Mouse (Mus musculus) neural tube, embryonic 14.5 days (tissue): ENCODE results near the gene Gm20388. TPM values are rescaled to one million over a fixed set of nuclear protein-coding genes. Genes with fewer than 3 reads are reported as not detected.

Experiments
- ATAC-seq: fragments of 200-750 bp; cut with Nextera tagmentation; 2 replicates; pipeline ENCODE4 v1.8.0; 2017; ENCODE audit warnings: low read depth, mild to moderate bottlenecking, moderate TSS enrichment, moderate library complexity
- H3K27ac ChIP-seq: fragments of 300-500 bp; sonication (generic); 2 replicates; pipeline ENCODE4 v1.5.1; 2014; ENCODE audit warnings: low read depth, mild to moderate bottlenecking, control low read depth, low read length, moderate library complexity, mixed read lengths
- H3K27me3 ChIP-seq: fragments of 300-500 bp; sonication (generic); 2 replicates; pipeline ENCODE4 v1.6.1; 2014; ENCODE audit warnings: low read length; ENCODE audit not compliant: control insufficient read depth, insufficient read depth
- H3K36me3 ChIP-seq: fragments of 300-500 bp; sonication (generic); 2 replicates; pipeline ENCODE4 v1.6.1; 2014; ENCODE audit warnings: low read length, mixed read lengths; ENCODE audit not compliant: control insufficient read depth, insufficient read depth
- H3K4me1 ChIP-seq: fragments of 300-500 bp; sonication (generic); 2 replicates; pipeline ENCODE4 v1.6.1; 2014; ENCODE audit warnings: low read length; ENCODE audit not compliant: control insufficient read depth, insufficient read depth
- H3K4me2 ChIP-seq: fragments of 300-500 bp; sonication (generic); 2 replicates; pipeline ENCODE4 v1.6.1; 2014; ENCODE audit warnings: mild to moderate bottlenecking, low read depth, low read length, control low read depth
- H3K4me3 ChIP-seq: fragments of 300-500 bp; sonication (generic); 2 replicates; pipeline ENCODE4 v1.5.1; 2014; ENCODE audit warnings: low read depth, low read length, control low read depth, mixed read lengths
- H3K9ac ChIP-seq: fragments of 300-500 bp; sonication (generic); replicated peaks from 2 replicates; pipeline ENCODE4 v1.6.1; 2014; ENCODE audit warnings: low read depth, mild to moderate bottlenecking, control low read depth, low read length, mixed read lengths
- H3K9me3 ChIP-seq: fragments of 300-500 bp; sonication (generic); 2 replicates; pipeline ENCODE4 v1.6.1; 2016; ENCODE audit warnings: low read length; ENCODE audit not compliant: control insufficient read depth
- WGBS: fragments of 180-500 bp; shearing (Covaris S2); extraction: QIAGEN DNeasy Blood & Tissue Kit; methylation state at CpG from one replicate; pipeline ENCODE4 v1.1.7; 2014; 5-methylcytosine and 5-hydroxymethylcytosine counted together
- polyA plus RNA-seq: library from polyadenylated mRNA; unstranded; fragments of >200 nt; fragmentation: Nextera tagmentation; extraction: Ambion mirVana; gene quantifications from 2 replicates; pipeline ENCODE4 v1.2.1, GENCODE M21; 2014

Gm20388 gene
- polyA plus RNA-seq, 1 experiment from 2014 or later = 10.3 TPM

DNA sequence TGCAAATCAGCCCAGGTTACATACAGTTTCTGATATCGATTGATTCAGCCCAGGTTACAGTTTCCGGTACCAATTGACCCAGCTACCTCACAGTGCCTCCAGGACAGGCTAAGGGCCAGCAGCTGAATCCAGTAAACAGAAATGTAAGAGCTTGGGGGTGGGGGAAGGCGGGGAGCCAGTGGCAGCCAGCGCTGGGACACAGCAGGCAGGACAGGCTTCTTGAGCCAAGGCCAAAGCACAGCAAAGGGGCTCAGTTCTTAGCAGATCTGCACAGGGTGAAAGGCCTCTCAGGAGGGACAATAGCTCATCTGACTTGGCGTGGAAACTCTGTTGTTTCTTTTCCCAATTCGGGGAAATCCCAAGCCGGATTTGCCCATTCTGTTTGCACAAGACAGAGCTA is 3866.7 kb downstream of the Gm20388 start:
- no peak for ATAC-seq
- Histone ChIP-seq H3K36me3 (no peaks in the 10 kb centered on the region), H3K27me3 (no peaks in the 10 kb centered on the region), H3K9me3 (no peaks in the 10 kb centered on the region), H3K4me3 (no peak overlapping the region), H3K27ac (no peak overlapping the region), H3K9ac (no peak overlapping the region), H3K4me1 (no peaks in the 10 kb centered on the region; the same call in 1 of the 2 replicates), H3K4me2 (no peak overlapping the region)
- 46% methylated on average over 7 of the region's 7 CpGs for WGBS

- Histone ChIP-seq H3K4me2 (no peak overlapping the region), H3K27ac (no peak overlapping the region), H3K36me3 (no peaks in the 10 kb centered on the region), H3K27me3 (no peaks in the 10 kb centered on the region), H3K4me1 (no peaks in the 10 kb centered on the region; the same call in 1 of the 2 replicates), H3K9me3 (no peaks in the 10 kb centered on the region), H3K9ac (no peak overlapping the region), H3K4me3 (no peak overlapping the region)
- no peak for ATAC-seq
- 68% methylated on average over 3 of the region's 3 CpGs for WGBS
These were observed 3869.8 kb downstream of the Gm20388 start for GRCm38 (mm10) chr8:123780471-123780870.

- Histone ChIP-seq H3K36me3 (no peaks in the 10 kb centered on the region), H3K9me3 (no peaks in the 10 kb centered on the region), H3K4me2 (no peak overlapping the region), H3K27ac (no peak overlapping the region), H3K4me1 (no peaks in the 10 kb centered on the region; the same call in 1 of the 2 replicates), H3K27me3 (no peaks in the 10 kb centered on the region), H3K9ac (no peak overlapping the region), H3K4me3 (no peak overlapping the region)
- ATAC-seq = no peak
- 35% methylated on average over 8 of the region's 8 CpGs for WGBS
These were observed 3870.6 kb downstream of the Gm20388 start for GRCm38 (mm10) chr8:123781256-123781655.

DNA sequence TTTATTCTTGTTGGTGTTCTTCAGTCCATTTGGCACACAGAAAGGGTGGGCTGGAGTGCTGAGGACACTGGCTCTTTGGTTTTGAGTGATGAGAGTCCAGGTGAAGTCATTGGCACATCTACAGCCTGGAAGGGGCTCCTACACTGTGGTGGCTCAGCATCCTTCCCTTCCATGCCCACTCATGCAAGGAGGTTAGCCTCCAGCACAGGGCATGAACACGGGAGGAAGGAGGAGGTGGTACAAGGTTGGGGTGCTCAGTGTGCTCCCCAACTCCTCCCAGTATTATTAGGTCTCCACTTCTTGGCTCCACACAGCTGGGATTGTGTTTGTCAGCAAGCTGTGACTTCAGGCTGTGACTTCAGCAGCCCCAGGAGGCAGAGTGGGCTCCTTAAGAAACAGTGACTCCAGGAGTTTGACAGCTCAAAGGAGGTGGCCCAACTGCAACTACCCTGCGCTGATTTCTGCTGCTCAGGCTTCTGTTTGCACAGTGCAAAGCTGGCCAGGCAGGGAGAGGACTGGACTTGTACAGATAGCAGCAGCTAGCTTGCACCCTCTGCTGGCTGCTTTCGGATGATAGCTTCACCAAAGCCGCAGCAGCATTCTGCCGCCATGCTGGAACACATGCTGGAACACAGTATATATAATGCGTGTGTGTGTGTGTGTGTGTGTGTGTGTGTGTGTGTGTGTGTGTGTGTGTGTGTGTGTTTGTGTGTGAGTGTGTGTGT is 3873.0 kb downstream of the Gm20388 start:
- Histone ChIP-seq H3K36me3 (no peaks in the 10 kb centered on the region), H3K27ac (no peak overlapping the region), H3K4me3 (no peak overlapping the region), H3K4me1 (no peaks in the 10 kb centered on the region; the same call in 1 of the 2 replicates), H3K4me2 (no peak overlapping the region), H3K9ac (no peak overlapping the region), H3K27me3 (no peaks in the 10 kb centered on the region), H3K9me3 (no peaks in the 10 kb centered on the region)
- ATAC-seq = peak; percentile 91
- 7% methylated on average over 6 of the region's 6 CpGs for WGBS

GRCm38 (mm10) chr8:123786166-123786565 is 3875.5 kb downstream of the Gm20388 start:
- Histone ChIP-seq H3K27me3 (no peaks in the 10 kb centered on the region), H3K9ac (no peak overlapping the region), H3K27ac (no peak overlapping the region), H3K4me1 (no peaks in the 10 kb centered on the region; the same call in 1 of the 2 replicates), H3K9me3 (no peaks in the 10 kb centered on the region), H3K4me3 (no peak overlapping the region), H3K4me2 (no peak overlapping the region), H3K36me3 (no peaks in the 10 kb centered on the region)
- ATAC-seq = no peak
- 74% methylated on average over 6 of the region's 6 CpGs for WGBS

DNA sequence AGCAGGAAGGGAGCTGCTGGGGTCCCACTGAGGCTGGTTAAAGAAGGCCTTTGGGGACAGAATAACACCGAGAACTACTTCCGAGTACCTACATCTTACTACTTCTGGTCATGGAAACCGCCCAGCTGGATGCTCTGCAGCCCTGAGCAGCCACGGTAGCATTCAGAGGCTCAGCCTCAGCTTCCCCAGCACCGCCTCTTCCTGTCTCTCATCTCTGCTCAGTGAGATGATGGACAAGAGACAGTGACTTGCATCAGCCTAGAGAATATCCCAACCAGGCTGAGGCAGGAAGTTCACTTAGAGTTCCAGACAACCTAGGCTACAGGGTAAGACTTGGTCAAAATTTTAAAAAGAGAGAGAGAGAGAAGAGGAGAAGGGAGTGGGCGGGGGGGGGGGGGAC is 3876.0 kb downstream of the Gm20388 start:
- no peaks in the 10 kb centered on the region for H3K27me3 ChIP-seq
- no peaks in the 10 kb centered on the region for H3K4me1 ChIP-seq
- no peaks in the 10 kb centered on the region for H3K36me3 ChIP-seq
- WGBS = 77% methylated on average over 6 of the region's 6 CpGs
- no peak for ATAC-seq
- H3K27ac ChIP-seq = no peak overlapping the region
- no peak overlapping the region for H3K4me2 ChIP-seq
- no peak overlapping the region for H3K4me3 ChIP-seq
- no peak overlapping the region for H3K9ac ChIP-seq
- H3K9me3 ChIP-seq = no peaks in the 10 kb centered on the region

DNA sequence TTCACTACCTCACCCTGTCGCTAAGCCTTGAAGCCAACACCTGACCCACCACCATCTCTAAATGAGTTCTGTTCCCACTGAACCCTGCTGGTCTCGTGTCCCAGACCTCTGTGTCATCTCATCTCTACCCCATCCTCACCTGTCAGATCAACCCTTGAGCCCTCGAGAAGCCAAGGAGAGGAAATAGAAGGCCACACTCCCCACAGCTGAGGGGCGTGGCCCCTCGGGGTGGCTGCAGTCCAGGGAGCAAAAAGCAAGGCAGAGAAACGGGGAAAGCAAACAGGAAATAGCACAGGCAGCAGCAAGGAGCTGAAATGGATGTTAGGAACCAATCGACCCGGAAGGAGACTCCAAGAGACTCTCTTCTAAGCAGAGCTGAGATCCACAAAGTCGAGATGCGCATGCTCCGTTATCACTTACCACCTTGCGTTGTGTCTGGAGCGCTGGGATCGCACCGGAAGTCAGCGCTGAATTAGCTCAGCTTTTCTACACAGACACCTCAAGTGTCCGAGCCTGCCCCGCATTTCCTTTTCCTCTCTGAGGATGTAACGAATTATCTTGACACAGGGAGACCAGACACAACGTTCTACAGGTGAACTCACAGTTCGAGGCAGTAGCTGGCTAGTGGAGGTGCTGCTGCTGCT is 3876.7 kb downstream of the Gm20388 start:
- no peak overlapping the region for H3K4me3 ChIP-seq
- no peaks in the 10 kb centered on the region for H3K9me3 ChIP-seq
- no peak overlapping the region for H3K9ac ChIP-seq
- no peak for ATAC-seq
- no peak overlapping the region for H3K4me2 ChIP-seq
- no peaks in the 10 kb centered on the region for H3K27me3 ChIP-seq
- no peaks in the 10 kb centered on the region for H3K36me3 ChIP-seq
- H3K4me1 ChIP-seq = no peaks in the 10 kb centered on the region
- H3K27ac ChIP-seq = no peak overlapping the region
- WGBS = 56% methylated on average over 21 of the region's 21 CpGs

DNA sequence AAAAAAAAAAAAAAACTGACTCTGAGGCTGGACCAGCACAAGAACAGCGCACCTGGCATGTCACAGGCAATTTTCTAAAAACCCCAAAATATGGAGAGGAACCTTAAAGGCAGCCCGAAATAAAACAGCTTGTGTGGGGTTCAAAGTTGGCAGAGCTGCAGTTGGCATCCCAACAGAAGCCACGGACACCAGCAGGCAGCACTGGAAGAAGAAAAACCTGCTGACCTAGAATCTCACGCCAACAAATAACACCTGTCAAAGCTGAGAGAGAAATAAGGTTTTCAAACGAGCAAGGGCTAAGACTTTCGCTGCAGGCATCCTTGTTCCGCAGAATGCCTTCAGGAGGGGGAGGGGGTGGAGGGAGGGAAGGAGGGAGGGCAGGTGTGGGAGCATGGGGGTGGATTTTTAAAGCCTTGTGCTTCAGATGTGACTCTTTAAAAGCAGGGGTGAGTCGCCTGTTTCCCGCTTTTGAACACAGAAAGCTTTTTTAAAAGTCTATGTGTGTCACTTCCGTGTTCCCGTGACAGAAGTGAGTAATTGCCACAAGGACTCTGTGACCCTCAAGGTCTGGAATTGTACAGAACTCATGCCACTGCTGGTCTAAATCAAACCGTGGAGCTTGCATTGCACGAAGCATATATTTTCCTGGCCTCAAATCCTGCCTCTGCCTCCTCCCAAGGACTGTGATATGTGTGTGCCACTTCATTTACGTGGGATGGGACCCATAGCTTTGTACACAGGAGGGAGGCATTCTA is 3878.0 kb downstream of the Gm20388 start:
- WGBS = 50% methylated on average over 14 of the region's 14 CpGs
- no peaks in the 10 kb centered on the region for H3K27me3 ChIP-seq
- H3K4me3 ChIP-seq = no peak overlapping the region
- H3K9ac ChIP-seq = no peak overlapping the region
- H3K9me3 ChIP-seq = no peaks in the 10 kb centered on the region
- no peak overlapping the region for H3K4me2 ChIP-seq
- H3K36me3 ChIP-seq = no peaks in the 10 kb centered on the region
- no peaks in the 10 kb centered on the region for H3K4me1 ChIP-seq
- H3K27ac ChIP-seq = no peak overlapping the region
- no peak for ATAC-seq

- no peak for ATAC-seq
- WGBS = 88% methylated on average over 9 of the region's 9 CpGs
- no peaks in the 10 kb centered on the region for H3K36me3 ChIP-seq
- no peak overlapping the region for H3K9ac ChIP-seq
- no peak overlapping the region for H3K4me2 ChIP-seq
- no peak overlapping the region for H3K4me3 ChIP-seq
- H3K4me1 ChIP-seq = no peaks in the 10 kb centered on the region
- no peaks in the 10 kb centered on the region for H3K27me3 ChIP-seq
- H3K27ac ChIP-seq = no peak overlapping the region
- no peaks in the 10 kb centered on the region for H3K9me3 ChIP-seq
These were observed 3878.8 kb downstream of the Gm20388 start for GRCm38 (mm10) chr8:123789461-123789860.
